Mouse (Mus musculus): ENCODE data around the gene Ftsj3. TPM values are rescaled to one million over a fixed set of nuclear protein-coding genes. Genes with fewer than 3 reads are reported as not detected.
"Not testable (repeated sequence)": the region's sequence is repeated elsewhere in the genome, so short reads cannot be mapped to it uniquely, and the experiment has no call there.

Ftsj3 gene
- polyA plus RNA-seq, 1 experiment from 2014 or later, result 68.3 TPM

DNA sequence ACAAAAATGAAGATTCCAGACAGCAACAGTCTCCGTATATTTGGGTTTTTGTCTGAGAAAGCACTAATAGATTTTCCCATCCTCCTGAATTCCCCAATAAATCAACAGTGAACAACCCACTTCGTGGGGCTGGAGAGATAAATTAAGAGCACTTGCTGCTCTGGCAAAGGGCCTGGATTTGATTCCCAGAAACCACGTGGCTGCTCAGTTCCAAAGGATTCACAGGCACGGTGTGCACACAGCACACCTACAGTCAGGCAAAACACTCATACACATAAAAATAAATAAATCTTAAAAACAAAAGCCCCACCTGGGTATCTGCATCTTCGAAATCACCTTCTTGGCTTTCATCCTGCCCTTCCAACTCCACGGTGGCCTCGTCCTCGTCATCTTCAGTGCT is 43.1 kb downstream of the Ftsj3 start:
- DNase-seq (ENCODE audit: low read depth, low spot score), result no peak
- ChIA-PET CTCF (no interaction called here), POLR2A (no interaction called here)
- ATAC-seq, result no peak
- no peak for TF ChIP-seq CTCF (IDR thresholded peaks at IDR 0.05)
- in situ Hi-C loops (cut with MboI; ENCODE audit: low pct_unique_long_range_greater_than_20kb), result no loop called here
- no peaks in the 10 kb centered on the region for H3K27me3 ChIP-seq

DNA sequence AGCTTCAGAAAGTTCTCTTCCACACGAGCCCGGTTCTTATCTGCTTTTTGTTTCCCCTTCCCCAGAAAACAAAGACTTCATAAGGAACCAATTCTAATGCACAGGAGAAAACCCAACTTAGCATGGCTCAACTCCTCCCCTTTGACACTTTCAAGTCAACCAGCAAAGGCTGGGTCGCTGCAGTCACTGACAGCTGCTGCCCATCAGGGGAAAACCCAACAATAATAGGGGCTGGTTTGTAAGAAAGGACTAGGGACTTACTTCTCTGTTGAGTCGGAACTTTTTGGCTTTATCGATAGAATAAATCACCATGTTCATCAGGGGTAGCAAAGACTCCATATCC is 53.8 kb downstream of the Ftsj3 start, which contains the start of gene Strada:
Strada (minus strand) TSS at position 46 of the 343 bp plus-strand sequence.
- ATAC-seq (no peak), DNase-seq (ENCODE audit: low read depth, low spot score) (no peak)
- no peak for TF ChIP-seq CTCF (IDR thresholded peaks at IDR 0.05)
- POLR2A ChIA-PET, result no interaction called here
- no peaks in the 10 kb centered on the region for H3K27me3 ChIP-seq
- CTCF ChIA-PET, result interaction anchor here (0.7 kb wide), 1 partner anchor 9 kb away, joined by 3 read pairs; no protein-coding TSS in a partner anchor
- in situ Hi-C loops (cut with MboI; ENCODE audit: low pct_unique_long_range_greater_than_20kb), result no loop called here

DNA sequence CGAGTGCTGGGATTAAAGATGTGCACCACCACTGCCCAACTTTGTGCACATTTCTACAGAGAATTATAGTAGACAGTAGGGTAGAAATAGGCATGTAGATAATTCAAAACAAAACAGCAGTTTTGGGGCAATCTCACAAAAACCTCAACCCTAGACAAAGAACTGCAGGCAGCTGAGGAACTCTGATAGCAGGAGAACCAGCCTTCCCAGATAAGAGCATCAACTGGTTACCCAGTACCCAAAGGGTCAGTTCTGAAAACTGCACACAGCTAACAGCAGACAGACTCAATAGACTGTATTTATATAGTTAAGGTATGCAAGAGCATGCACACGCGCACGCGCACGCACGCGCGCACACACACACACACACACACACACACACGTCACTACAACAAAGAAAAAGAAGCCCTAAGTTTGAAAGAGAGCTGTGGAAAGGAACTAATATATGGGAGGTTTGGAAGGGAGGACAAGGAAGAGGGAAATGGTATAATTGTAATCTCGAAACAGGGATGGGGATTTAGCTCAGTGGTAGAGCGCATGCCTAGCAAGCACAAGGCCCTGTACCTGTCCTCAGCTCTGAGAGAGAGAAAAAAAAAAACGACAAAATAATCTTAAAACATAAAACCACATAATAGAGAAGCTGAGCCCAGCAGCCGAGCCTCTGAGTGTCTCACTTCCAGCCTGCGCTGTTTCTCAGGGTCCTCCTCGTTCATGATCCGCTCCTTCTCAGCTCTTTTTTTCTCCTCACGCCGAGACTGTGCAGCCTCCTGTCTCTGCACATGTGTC is 54.3 kb downstream of the Ftsj3 start:
- ATAC-seq (no peak), DNase-seq (ENCODE audit: low read depth, low spot score) (no peak)
- no peaks in the 10 kb centered on the region for H3K27me3 ChIP-seq
- ChIA-PET CTCF (no interaction called here), POLR2A (interaction anchor here (0.6 to 0.8 kb wide), 2 partner anchors 10 to 109 kb away, joined by 3 to 4 read pairs; no protein-coding TSS in a partner anchor)
- TF ChIP-seq CTCF (IDR thresholded peaks at IDR 0.05), result no peak
- in situ Hi-C loops (cut with MboI; ENCODE audit: low pct_unique_long_range_greater_than_20kb), result no loop called here

DNA sequence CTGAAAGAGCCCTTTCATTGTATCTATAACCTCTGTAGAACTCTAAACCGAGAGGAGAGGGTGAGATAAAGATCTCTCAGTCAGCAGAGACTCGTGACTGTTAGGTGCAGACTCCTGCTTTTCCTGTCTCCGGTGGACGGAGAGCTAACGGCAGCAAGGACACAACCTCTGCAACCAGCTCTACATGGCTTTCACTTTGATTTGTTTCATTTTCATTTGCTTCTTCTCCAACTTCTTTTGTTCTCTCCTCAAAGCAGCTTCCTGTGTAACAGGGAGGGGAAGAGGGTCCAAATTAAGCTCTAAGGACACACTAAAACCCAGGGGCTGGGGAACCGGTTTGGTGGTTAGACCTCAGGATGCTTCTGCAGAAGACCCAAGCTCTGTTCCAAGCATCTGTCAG is 55.1 kb downstream of the Ftsj3 start:
- in situ Hi-C loops (cut with MboI; ENCODE audit: low pct_unique_long_range_greater_than_20kb), result no loop called here
- ATAC-seq (no peak), DNase-seq (ENCODE audit: low read depth, low spot score) (no peak)
- POLR2A ChIA-PET, result no interaction called here
- TF ChIP-seq CTCF (IDR thresholded peaks at IDR 0.05), result no peak
- CTCF ChIA-PET, result no interaction called here
- H3K27me3 ChIP-seq, result no peaks in the 10 kb centered on the region

DNA sequence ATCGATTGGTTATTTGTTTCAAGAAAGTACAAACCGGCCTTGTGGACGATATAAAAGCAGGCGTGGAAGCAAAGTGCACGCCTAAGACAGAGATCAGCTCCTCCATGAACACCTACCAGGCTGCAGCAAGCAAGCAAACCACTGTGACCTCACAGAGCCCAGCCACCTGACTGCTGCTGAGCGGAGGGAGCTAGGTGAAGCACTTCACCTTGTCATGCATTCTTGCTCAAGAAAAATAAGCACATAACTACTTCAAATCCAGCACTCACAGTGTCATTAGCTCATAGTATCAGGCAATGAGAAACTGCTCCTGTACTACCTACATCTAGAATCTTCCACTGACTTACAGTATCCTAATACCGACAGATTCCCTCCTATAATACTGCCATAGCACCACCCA is 55.9 kb downstream of the Ftsj3 start:
- H3K27me3 ChIP-seq; in situ Hi-C loops (cut with MboI; ENCODE audit: low pct_unique_long_range_greater_than_20kb); ATAC-seq; CTCF ChIA-PET; DNase-seq (ENCODE audit: low read depth, low spot score); POLR2A ChIA-PET: not testable (repeated sequence)

Other genes with a start within 250 kb of the Ftsj3 start
- not detected for gene Kcnh6, start 248.0 kb downstream of the Ftsj3 start, polyA plus RNA-seq (2021)
- gene Dcaf7, start 219.2 kb downstream of the Ftsj3 start, polyA plus RNA-seq (2021), result 52.8 TPM
- gene Taco1, start 190.0 kb downstream of the Ftsj3 start, polyA plus RNA-seq (2021), result 16.3 TPM
- gene Map3k3, start 171.5 kb downstream of the Ftsj3 start, polyA plus RNA-seq (2021), result 43.9 TPM
- not detected for gene Gm10840, start 95.2 kb downstream of the Ftsj3 start, polyA plus RNA-seq (2021)
- 80.1 TPM for gene Limd2, start 95.2 kb downstream of the Ftsj3 start, polyA plus RNA-seq (2021)
- gene Strada, start 53.9 kb downstream of the Ftsj3 start, polyA plus RNA-seq (2021), result 23.3 TPM
- gene Ccdc47, start 39.7 kb downstream of the Ftsj3 start, polyA plus RNA-seq (2021), result 136 TPM
- 62.9 TPM for gene Ddx42, start 39.2 kb downstream of the Ftsj3 start, polyA plus RNA-seq (2021)
- gene Psmc5, start 75 bp upstream of the Ftsj3 start, polyA plus RNA-seq (2021), result 181 TPM
- gene Smarcd2, start 16.9 kb upstream of the Ftsj3 start, polyA plus RNA-seq (2021), result 56.4 TPM
- 0.37 TPM for gene Tcam1, start 20.6 kb upstream of the Ftsj3 start, polyA plus RNA-seq (2021)
- not detected for gene Gh, start 45.8 kb upstream of the Ftsj3 start, polyA plus RNA-seq (2021)
- 0.06 TPM for gene Cd79b, start 58.7 kb upstream of the Ftsj3 start, polyA plus RNA-seq (2021)
- gene Scn4a, start 97.2 kb upstream of the Ftsj3 start, polyA plus RNA-seq (2021), result 0.08 TPM
- gene Prr29, start 109.4 kb upstream of the Ftsj3 start, polyA plus RNA-seq (2021), result not detected
- not detected for gene Icam2, start 132.0 kb upstream of the Ftsj3 start, polyA plus RNA-seq (2021)
- 12.4 TPM for gene Ern1, start 231.8 kb upstream of the Ftsj3 start, polyA plus RNA-seq (2021)

Data from Patski (cell line).